Mouse (Mus musculus): ENCODE results near the gene Zranb1. TPM values are rescaled to one million over a fixed set of nuclear protein-coding genes. Genes with fewer than 3 reads are reported as not detected.

The Zranb1 gene
- polyA plus RNA-seq, 1 experiment: not detected

DNA sequence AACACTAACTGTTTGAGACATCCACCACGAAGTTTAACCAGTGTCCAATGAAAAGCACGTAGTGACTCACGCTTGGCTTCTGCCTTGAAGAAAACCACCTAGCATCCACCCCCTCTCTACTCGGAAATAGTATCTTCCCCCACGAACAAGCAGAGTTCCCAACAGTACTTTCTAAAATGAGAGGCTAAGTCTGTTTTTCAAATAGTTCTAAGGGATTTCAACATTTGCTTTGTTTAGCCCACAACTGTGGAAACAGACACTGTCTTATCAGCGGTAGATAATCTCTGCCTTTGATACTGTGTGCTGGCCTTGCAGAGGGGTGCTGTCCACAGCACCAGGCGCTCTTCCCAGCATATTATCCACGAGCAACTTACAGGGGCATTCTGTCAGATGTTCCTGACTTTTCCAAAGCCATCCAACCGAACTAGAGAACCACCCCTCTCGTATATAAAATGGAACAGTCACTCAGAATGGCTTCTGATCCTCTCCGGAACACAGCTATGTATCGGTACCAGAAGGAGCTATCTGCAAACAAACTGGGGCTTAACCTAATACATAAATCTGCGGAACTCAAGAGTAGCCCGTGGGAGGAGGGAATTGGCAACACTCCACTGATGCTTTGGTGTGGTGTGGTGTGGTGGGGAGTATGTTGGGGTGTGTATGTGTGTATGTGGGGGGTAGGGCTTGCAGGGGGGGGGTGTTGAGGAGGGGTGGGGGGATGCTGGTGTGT is 81.9 kb downstream of the Zranb1 start:
- 0 out of 2 replicates have a peak overlapping the region, but pooled peaks have one; percentile 43 for H3K27ac ChIP-seq (ENCODE audit: insufficient read depth, low read depth, low read length)
- TF ChIP-seq CTCF (IDR thresholded peaks at IDR 0.05; ENCODE audit: insufficient read depth, low read depth, low read length): no peak
- no peak for TF ChIP-seq POLR2A (IDR thresholded peaks at IDR 0.05; ENCODE audit: insufficient read depth, low read depth, low read length)
- H3K4me1 ChIP-seq (ENCODE audit: control insufficient read depth, insufficient read depth, low read length): peaks cover 54% of the 10 kb centered on the region
- H3K4me3 ChIP-seq (ENCODE audit: insufficient read depth, low read depth, low read length): no peak overlapping the region
- WGBS: 22% methylated on average over 14 of the region's 14 CpGs

GRCm38 (mm10) chr7:133013923-133014322 is 83.0 kb downstream of the Zranb1 start:
- no peak overlapping the region for H3K27ac ChIP-seq (ENCODE audit: insufficient read depth, low read depth, low read length)
- H3K4me3 ChIP-seq (ENCODE audit: insufficient read depth, low read depth, low read length): no peak overlapping the region
- 91% methylated on average over 10 of the region's 10 CpGs for WGBS
- H3K4me1 ChIP-seq (ENCODE audit: control insufficient read depth, insufficient read depth, low read length): peaks cover 51% of the 10 kb centered on the region
- TF ChIP-seq POLR2A (IDR thresholded peaks at IDR 0.05; ENCODE audit: insufficient read depth, low read depth, low read length) (no peak), CTCF (IDR thresholded peaks at IDR 0.05; ENCODE audit: insufficient read depth, low read depth, low read length) (no peak)

GRCm38 (mm10) chr7:133014631-133015030 is 83.7 kb downstream of the Zranb1 start:
- 86% methylated on average over 14 of the region's 14 CpGs for WGBS
- H3K27ac ChIP-seq (ENCODE audit: insufficient read depth, low read depth, low read length): no peak overlapping the region
- H3K4me1 ChIP-seq (ENCODE audit: control insufficient read depth, insufficient read depth, low read length): peaks cover 52% of the 10 kb centered on the region
- no peak overlapping the region for H3K4me3 ChIP-seq (ENCODE audit: insufficient read depth, low read depth, low read length)
- TF ChIP-seq CTCF (IDR thresholded peaks at IDR 0.05; ENCODE audit: insufficient read depth, low read depth, low read length) (no peak), POLR2A (IDR thresholded peaks at IDR 0.05; ENCODE audit: insufficient read depth, low read depth, low read length) (no peak)

GRCm38 (mm10) chr7:133015416-133016070 is 84.6 kb downstream of the Zranb1 start:
- Histone ChIP-seq H3K4me1 (ENCODE audit: control insufficient read depth, insufficient read depth, low read length) (peaks cover 59% of the 10 kb centered on the region), H3K27ac (ENCODE audit: insufficient read depth, low read depth, low read length) (no peak overlapping the region), H3K4me3 (ENCODE audit: insufficient read depth, low read depth, low read length) (no peak overlapping the region)
- TF ChIP-seq CTCF (IDR thresholded peaks at IDR 0.05; ENCODE audit: insufficient read depth, low read depth, low read length): no peak
- no peak for TF ChIP-seq POLR2A (IDR thresholded peaks at IDR 0.05; ENCODE audit: insufficient read depth, low read depth, low read length)
- 44% methylated on average over 7 of the region's 7 CpGs for WGBS

DNA sequence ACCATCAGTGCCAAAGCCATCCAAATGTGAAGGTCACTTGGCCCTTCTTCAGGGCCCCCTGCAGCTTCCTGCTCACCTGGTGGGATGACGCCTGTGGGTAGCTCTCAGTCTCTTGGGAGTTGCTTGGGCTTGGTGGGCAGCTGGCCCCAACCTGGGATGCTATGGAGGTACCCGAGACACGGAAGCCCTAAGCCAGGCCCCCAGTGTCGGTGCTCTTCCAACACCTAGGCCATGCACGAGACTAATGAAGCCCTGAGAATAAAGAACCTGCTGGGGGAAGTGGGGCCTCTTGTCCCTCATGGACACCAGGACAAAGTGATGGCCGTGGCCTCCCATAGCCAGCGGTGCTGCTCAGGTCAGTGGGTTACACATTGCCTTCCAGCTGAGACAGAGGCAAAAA is 88.0 kb downstream of the Zranb1 start:
- WGBS: 84% methylated on average over 7 of the region's 7 CpGs
- Histone ChIP-seq H3K27ac (ENCODE audit: insufficient read depth, low read depth, low read length) (no peak overlapping the region), H3K4me3 (ENCODE audit: insufficient read depth, low read depth, low read length) (no peak overlapping the region), H3K4me1 (ENCODE audit: control insufficient read depth, insufficient read depth, low read length) (peaks cover 43% of the 10 kb centered on the region)
- TF ChIP-seq POLR2A (IDR thresholded peaks at IDR 0.05; ENCODE audit: insufficient read depth, low read depth, low read length) (no peak), CTCF (IDR thresholded peaks at IDR 0.05; ENCODE audit: insufficient read depth, low read depth, low read length) (no peak)

- Histone ChIP-seq H3K4me1 (ENCODE audit: control insufficient read depth, insufficient read depth, low read length) (peaks cover 37% of the 10 kb centered on the region), H3K4me3 (ENCODE audit: insufficient read depth, low read depth, low read length) (no peak overlapping the region), H3K27ac (ENCODE audit: insufficient read depth, low read depth, low read length) (no peak overlapping the region)
- WGBS: 60% methylated on average over 6 of the region's 6 CpGs
- TF ChIP-seq CTCF (IDR thresholded peaks at IDR 0.05; ENCODE audit: insufficient read depth, low read depth, low read length) (no peak), POLR2A (IDR thresholded peaks at IDR 0.05; ENCODE audit: insufficient read depth, low read depth, low read length) (no peak)
Measured at GRCm38 (mm10) chr7:133019481-133020020, 88.6 kb downstream of the Zranb1 start.

DNA sequence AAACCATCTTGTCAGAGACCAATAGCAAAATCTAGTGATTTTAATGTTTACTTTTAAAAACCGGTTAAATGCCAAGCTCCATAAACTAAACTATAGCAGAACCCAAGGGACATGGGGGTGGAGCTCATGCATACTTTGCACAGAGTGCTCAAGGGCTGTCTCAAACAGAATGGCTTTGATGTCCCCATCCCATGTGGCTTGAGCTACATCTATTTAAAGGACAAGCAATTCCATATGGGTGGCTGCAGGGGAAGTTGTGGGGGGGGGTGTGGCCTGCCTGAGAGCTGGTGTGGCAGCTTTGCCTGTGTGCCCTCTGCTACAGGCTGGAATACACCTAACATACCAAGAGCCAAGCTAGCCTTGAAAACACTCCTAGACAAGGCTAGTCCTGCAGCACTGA is 93.8 kb downstream of the Zranb1 start:
- WGBS: 77% methylated on average over 1 of the region's 1 CpGs
- TF ChIP-seq CTCF (IDR thresholded peaks at IDR 0.05; ENCODE audit: insufficient read depth, low read depth, low read length) (no peak), POLR2A (IDR thresholded peaks at IDR 0.05; ENCODE audit: insufficient read depth, low read depth, low read length) (no peak)

GRCm38 (mm10) chr7:133027930-133028329 is 97.0 kb downstream of the Zranb1 start:
- no peak overlapping the region for H3K27ac ChIP-seq (ENCODE audit: insufficient read depth, low read depth, low read length)
- peaks cover 3% of the 10 kb centered on the region for H3K4me1 ChIP-seq (ENCODE audit: control insufficient read depth, insufficient read depth, low read length)
- 79% methylated on average over 4 of the region's 4 CpGs for WGBS
- no peak overlapping the region for H3K4me3 ChIP-seq (ENCODE audit: insufficient read depth, low read depth, low read length)
- no peak for TF ChIP-seq POLR2A (IDR thresholded peaks at IDR 0.05; ENCODE audit: insufficient read depth, low read depth, low read length)
- no peak for TF ChIP-seq CTCF (IDR thresholded peaks at IDR 0.05; ENCODE audit: insufficient read depth, low read depth, low read length)

More for the DNA sequence above, 93.8 kb downstream of the Zranb1 start:
- peaks cover 11% of the 10 kb centered on the region for H3K4me1 ChIP-seq (ENCODE audit: control insufficient read depth, insufficient read depth, low read length)
- no peak overlapping the region for H3K4me3 ChIP-seq (ENCODE audit: insufficient read depth, low read depth, low read length)
- H3K27ac ChIP-seq (ENCODE audit: insufficient read depth, low read depth, low read length): no peak overlapping the region

DNA sequence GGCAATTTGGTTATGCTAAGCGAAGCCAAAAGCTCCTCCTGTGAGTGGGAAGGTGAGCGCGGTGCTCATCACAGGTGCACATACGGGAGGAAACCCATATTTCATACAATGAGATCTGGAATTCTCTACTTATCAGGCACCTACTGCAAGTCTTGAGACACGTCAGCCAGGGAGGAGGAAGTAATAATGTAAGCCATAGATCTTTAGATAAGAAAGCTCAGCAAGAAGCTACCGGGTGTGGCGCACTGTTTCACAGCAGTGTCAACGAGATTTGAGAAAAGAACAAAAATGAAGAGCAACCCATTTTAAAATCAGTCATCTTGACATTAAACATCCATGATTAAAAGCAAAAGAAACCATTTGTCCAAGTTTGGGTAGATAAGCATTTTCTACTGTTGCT is 98.1 kb downstream of the Zranb1 start:
- 95% methylated on average over 8 of the region's 8 CpGs for WGBS
- Histone ChIP-seq H3K27ac (ENCODE audit: insufficient read depth, low read depth, low read length) (no peak overlapping the region), H3K4me3 (ENCODE audit: insufficient read depth, low read depth, low read length) (no peak overlapping the region), H3K4me1 (ENCODE audit: control insufficient read depth, insufficient read depth, low read length) (peaks cover 6% of the 10 kb centered on the region)
- TF ChIP-seq CTCF (IDR thresholded peaks at IDR 0.05; ENCODE audit: insufficient read depth, low read depth, low read length): no peak
- TF ChIP-seq POLR2A (IDR thresholded peaks at IDR 0.05; ENCODE audit: insufficient read depth, low read depth, low read length): no peak

All from olfactory bulb, adult 2 months (tissue).